Mouse (Mus musculus): ENCODE results near the gene Tns1. TPM values are rescaled to one million over a fixed set of nuclear protein-coding genes. Genes with fewer than 3 reads are reported as not detected.

Gene Tns1
- polyA plus RNA-seq, 1 experiment from 2014 or later, result 8.2 TPM

DNA sequence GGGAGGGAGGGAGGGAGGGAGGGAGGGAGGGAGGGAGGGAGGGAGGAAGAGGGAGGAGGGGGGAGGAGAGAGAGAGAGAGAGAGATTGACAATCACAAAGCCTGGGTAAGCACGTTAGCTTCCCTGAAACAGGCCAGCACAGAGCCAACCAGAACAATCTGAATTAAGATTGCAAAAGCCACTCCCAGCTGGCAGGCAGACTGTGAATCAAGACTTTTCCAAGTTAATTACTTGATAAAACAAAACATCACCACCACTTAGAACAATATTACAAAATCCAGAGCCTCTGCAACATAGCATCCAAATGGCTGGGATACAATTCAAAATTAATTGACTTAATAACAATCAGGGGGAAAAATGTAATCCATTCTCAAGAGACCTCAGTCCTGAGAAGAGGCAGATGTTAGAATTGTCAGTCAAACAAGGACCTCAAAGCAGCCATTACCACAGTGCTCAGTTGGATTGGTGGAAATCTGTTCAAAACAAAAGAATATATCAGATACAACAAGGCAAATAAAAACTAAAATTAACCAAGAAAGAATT, 248.5 kb downstream of the Tns1 start:
- no peaks in the 10 kb centered on the region for H3K4me1 ChIP-seq (ENCODE audit: control insufficient read depth, insufficient read depth, low read length)
- H3K27ac ChIP-seq (ENCODE audit: low read length), result no peak overlapping the region
- ATAC-seq, result no peak
- no peaks in the 10 kb centered on the region for H3K27me3 ChIP-seq (ENCODE audit: control insufficient read depth, insufficient read depth, low read depth, low read length)
- 0% methylated on average over 1 of the region's 1 CpGs for WGBS
- no peaks in the 10 kb centered on the region for H3K36me3 ChIP-seq (ENCODE audit: control insufficient read depth, insufficient read depth, low read length)
- no peak overlapping the region for H3K4me3 ChIP-seq (ENCODE audit: low read depth, low read length)
- no peak overlapping the region for H3K9ac ChIP-seq (ENCODE audit: low read depth, low read length)
- no peak overlapping the region for H3K4me2 ChIP-seq (ENCODE audit: low read length)
- H3K9me3 ChIP-seq (replicated peaks; ENCODE audit: control insufficient read depth, low read length, poor library complexity, severe bottlenecking), result no peaks in the 10 kb centered on the region

DNA sequence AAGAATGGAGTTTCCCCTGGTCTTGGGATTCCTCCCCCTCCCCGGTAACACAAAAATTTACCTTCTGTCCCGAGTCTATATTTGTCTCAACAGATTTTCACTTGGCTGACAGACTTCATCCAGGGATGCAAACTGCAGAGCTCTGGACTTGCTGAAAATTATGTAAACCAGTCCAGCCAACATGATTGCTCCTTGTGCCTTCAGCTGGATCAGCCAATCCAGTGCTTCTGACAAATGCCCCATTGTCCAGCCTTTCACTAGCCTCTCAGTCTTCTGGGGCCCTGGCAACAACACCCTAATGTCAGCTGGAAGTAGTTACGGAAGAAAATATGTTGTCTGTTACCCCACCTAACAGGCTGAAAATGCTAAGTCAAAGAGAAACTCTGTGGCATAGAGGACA, 259.9 kb downstream of the Tns1 start:
- no peak overlapping the region for H3K4me2 ChIP-seq (ENCODE audit: low read length)
- no peak overlapping the region for H3K27ac ChIP-seq (ENCODE audit: low read length)
- WGBS, result 79% methylated on average over 3 of the region's 3 CpGs
- no peak overlapping the region for H3K9ac ChIP-seq (ENCODE audit: low read depth, low read length)
- H3K36me3 ChIP-seq (ENCODE audit: control insufficient read depth, insufficient read depth, low read length), result no peaks in the 10 kb centered on the region
- H3K4me3 ChIP-seq (ENCODE audit: low read depth, low read length), result no peak overlapping the region
- no peaks in the 10 kb centered on the region for H3K27me3 ChIP-seq (ENCODE audit: control insufficient read depth, insufficient read depth, low read depth, low read length)
- H3K9me3 ChIP-seq (replicated peaks; ENCODE audit: control insufficient read depth, low read length, poor library complexity, severe bottlenecking), result no peaks in the 10 kb centered on the region
- no peak for ATAC-seq
- H3K4me1 ChIP-seq (ENCODE audit: control insufficient read depth, insufficient read depth, low read length), result 0 out of 2 replicates have a peak, but pooled peaks cover 2% of the 10 kb centered on the region

GRCm38 (mm10) chr1:73863074-73863431, 261.2 kb downstream of the Tns1 start:
- Histone ChIP-seq H3K27me3 (ENCODE audit: control insufficient read depth, insufficient read depth, low read depth, low read length) (no peaks in the 10 kb centered on the region), H3K9me3 (replicated peaks; ENCODE audit: control insufficient read depth, low read length, poor library complexity, severe bottlenecking) (no peaks in the 10 kb centered on the region), H3K9ac (ENCODE audit: low read depth, low read length) (no peak overlapping the region), H3K4me1 (ENCODE audit: control insufficient read depth, insufficient read depth, low read length) (0 out of 2 replicates have a peak, but pooled peaks cover 2% of the 10 kb centered on the region), H3K27ac (ENCODE audit: low read length) (no peak overlapping the region), H3K36me3 (ENCODE audit: control insufficient read depth, insufficient read depth, low read length) (no peaks in the 10 kb centered on the region), H3K4me3 (ENCODE audit: low read depth, low read length) (no peak overlapping the region), H3K4me2 (ENCODE audit: low read length) (no peak overlapping the region)
- 57% methylated on average over 11 of the region's 11 CpGs for WGBS
- no peak for ATAC-seq

GRCm38 (mm10) chr1:73862323-73863073, 261.8 kb downstream of the Tns1 start:
- Histone ChIP-seq H3K9ac (ENCODE audit: low read depth, low read length) (no peak overlapping the region; the same call in 1 of the 2 replicates), H3K36me3 (ENCODE audit: control insufficient read depth, insufficient read depth, low read length) (no peaks in the 10 kb centered on the region), H3K9me3 (replicated peaks; ENCODE audit: control insufficient read depth, low read length, poor library complexity, severe bottlenecking) (no peaks in the 10 kb centered on the region), H3K4me3 (ENCODE audit: low read depth, low read length) (no peak overlapping the region), H3K27ac (ENCODE audit: low read length) (no peak overlapping the region), H3K4me1 (ENCODE audit: control insufficient read depth, insufficient read depth, low read length) (0 out of 2 replicates have a peak, but pooled peaks cover 2% of the 10 kb centered on the region), H3K4me2 (ENCODE audit: low read length) (no peak overlapping the region), H3K27me3 (ENCODE audit: control insufficient read depth, insufficient read depth, low read depth, low read length) (no peaks in the 10 kb centered on the region)
- ATAC-seq, result peak; percentile 87
- WGBS, result 12% methylated on average over 15 of the region's 15 CpGs

- no peak for ATAC-seq
- WGBS, result 84% methylated on average over 3 of the region's 3 CpGs
- Histone ChIP-seq H3K9me3 (replicated peaks; ENCODE audit: control insufficient read depth, low read length, poor library complexity, severe bottlenecking) (no peaks in the 10 kb centered on the region), H3K27ac (ENCODE audit: low read length) (no peak overlapping the region), H3K4me1 (ENCODE audit: control insufficient read depth, insufficient read depth, low read length) (0 out of 2 replicates have a peak, but pooled peaks cover 2% of the 10 kb centered on the region), H3K4me2 (ENCODE audit: low read length) (no peak overlapping the region), H3K4me3 (ENCODE audit: low read depth, low read length) (no peak overlapping the region), H3K9ac (ENCODE audit: low read depth, low read length) (no peak overlapping the region), H3K36me3 (ENCODE audit: control insufficient read depth, insufficient read depth, low read length) (no peaks in the 10 kb centered on the region), H3K27me3 (ENCODE audit: control insufficient read depth, insufficient read depth, low read depth, low read length) (no peaks in the 10 kb centered on the region; the same call in 1 of the 2 replicates)
Measured at GRCm38 (mm10) chr1:73860421-73860820, 263.8 kb downstream of the Tns1 start.

Other genes starting within 250 kb of the Tns1 start
- 0.17 and 0.49 TPM in 2 replicates for gene Rufy4, start 1.1 kb upstream of the Tns1 start, polyA plus RNA-seq (2015; fragmentation: Nextera tagmentation; extraction: Ambion mirVana)
- gene Cxcr2, start 29.5 kb upstream of the Tns1 start, polyA plus RNA-seq (2015; fragmentation: Nextera tagmentation; extraction: Ambion mirVana), result 0.08 and 0.09 TPM in 2 replicates
- not detected in 2 replicates for gene Cxcr1, start 70.2 kb upstream of the Tns1 start, polyA plus RNA-seq (2015; fragmentation: Nextera tagmentation; extraction: Ambion mirVana)
- 434 and 444 TPM in 2 replicates for gene Arpc2, start 111.6 kb upstream of the Tns1 start, polyA plus RNA-seq (2015; fragmentation: Nextera tagmentation; extraction: Ambion mirVana)
- 0.20 and 0.34 TPM in 2 replicates for gene Gpbar1, start 154.1 kb upstream of the Tns1 start, polyA plus RNA-seq (2015; fragmentation: Nextera tagmentation; extraction: Ambion mirVana)
- 205 and 212 TPM in 2 replicates for gene Aamp, start 160.3 kb upstream of the Tns1 start, polyA plus RNA-seq (2015; fragmentation: Nextera tagmentation; extraction: Ambion mirVana)
- gene Pnkd, start 160.5 kb upstream of the Tns1 start, polyA plus RNA-seq (2015; fragmentation: Nextera tagmentation; extraction: Ambion mirVana), result 117 and 125 TPM in 2 replicates
- 6.2 and 8.4 TPM in 2 replicates for gene Tmbim1, start 181.2 kb upstream of the Tns1 start, polyA plus RNA-seq (2015; fragmentation: Nextera tagmentation; extraction: Ambion mirVana)
- 2.0 and 2.5 TPM in 2 replicates for gene Catip, start 237.7 kb upstream of the Tns1 start, polyA plus RNA-seq (2015; fragmentation: Nextera tagmentation; extraction: Ambion mirVana)